Mouse (Mus musculus): ENCODE measurements around the gene Sp1.

Sp1 gene

DNA sequence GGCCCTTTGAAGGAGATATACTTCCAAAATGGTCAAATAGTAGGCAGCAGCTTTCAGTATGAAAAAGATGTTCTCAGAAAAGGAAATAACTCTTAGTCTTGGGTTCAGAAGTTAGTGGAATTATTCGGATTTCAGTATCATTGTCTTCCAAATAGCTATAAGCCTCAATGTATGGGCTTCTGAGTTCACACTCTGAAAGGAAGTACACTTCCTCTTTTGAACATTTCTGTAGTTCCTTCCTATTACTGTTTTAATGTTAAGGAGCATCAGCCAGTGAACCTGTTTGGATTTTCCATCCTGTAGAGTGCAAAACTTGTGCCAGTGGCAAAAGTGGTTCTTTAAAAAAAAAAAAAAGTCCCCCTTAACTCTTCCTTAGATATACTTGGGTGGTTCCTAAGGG lies 26.1 kb downstream of the Sp1 start:
- ATAC-seq (ENCODE audit: insufficient number of reproducible peaks, low FRiP score, low TSS enrichment), result no peak

DNA sequence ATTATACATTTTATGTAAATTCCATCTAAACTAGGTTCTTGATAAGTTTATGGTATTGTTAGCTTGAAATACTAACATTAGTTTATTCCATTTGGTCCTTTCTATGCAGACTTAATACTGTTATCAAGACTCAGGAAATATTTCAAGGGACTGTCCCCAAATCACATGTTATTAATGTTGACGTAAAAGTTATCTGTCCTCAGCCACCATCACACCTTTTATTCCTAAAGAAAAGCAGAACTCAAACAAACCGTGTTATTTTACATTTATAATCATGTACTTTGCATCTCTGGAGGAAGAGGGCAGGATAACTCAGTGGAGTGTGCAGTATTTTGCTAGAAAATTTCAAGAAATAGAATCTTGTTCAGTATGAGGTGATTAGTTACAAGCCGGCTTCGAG lies 27.2 kb downstream of the Sp1 start:
- no peak for ATAC-seq (ENCODE audit: insufficient number of reproducible peaks, low FRiP score, low TSS enrichment)

DNA sequence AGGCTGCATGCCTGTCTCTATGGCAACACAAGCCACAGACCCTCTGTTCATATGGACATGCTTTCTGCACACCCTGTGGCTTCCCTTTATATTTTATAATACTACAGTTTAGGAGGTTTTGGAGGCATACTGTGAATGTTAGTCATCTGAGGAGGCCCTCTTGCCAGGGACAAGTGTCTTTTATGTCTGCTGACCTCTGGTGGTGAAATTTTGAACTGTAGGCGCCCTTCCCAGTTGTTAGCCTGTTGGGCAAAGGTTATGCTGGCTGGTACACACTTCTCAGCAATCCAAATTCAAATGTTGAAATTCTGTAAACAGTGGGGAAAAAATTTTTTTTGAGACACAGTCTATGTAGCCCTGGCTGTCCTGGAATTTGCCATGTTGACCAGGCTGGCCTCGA lies 36.5 kb downstream of the Sp1 start:
- ATAC-seq (ENCODE audit: insufficient number of reproducible peaks, low FRiP score, low TSS enrichment), result no peak

DNA sequence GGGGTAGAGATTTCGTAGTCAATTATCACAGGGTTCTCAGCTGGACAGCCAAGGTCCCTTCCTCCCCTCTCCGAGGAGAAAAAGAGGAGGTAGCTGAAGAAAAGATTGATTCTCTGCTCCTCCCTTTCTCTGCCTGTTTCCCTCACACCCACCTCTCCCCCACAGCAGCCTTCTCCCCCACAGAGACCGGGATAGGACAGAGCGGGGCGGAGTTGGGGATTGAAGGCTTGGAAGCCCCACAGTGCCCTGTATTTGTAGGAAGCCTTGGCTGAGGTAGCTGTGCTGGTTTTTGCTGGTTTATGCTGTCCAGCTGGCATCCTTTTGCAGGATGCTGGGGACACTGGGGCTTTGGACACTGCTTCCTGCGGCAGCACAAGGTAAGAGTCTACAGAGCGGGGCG lies 39.2 kb downstream of the Sp1 start, which contains the start of gene Amhr2:
Gene Amhr2, plus strand, starts transcription at position 222 of the 400 bp plus-strand sequence.
- ATAC-seq (ENCODE audit: insufficient number of reproducible peaks, low FRiP score, low TSS enrichment), result no peak

DNA sequence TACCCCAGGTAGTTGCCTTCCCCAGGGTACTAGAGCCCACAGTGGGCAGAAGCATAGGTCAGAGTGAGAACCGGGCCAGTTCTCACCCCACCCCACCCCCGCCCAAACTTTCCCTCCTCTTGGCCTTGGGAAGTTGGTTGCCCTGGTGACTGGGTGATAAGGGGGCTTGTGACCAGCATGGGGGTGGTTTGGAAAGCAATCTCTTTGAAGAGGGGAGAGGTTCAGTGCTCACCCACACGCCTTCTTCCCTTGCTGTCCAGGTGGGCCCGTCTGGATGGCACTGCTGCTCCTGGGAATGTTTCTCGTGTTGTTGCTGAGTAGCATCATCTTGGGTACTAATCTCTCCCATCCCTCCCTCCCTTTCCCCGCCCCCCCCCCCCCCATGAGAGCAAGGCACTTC lies 40.5 kb downstream of the Sp1 start:
- ATAC-seq (ENCODE audit: insufficient number of reproducible peaks, low FRiP score, low TSS enrichment), result no peak

DNA sequence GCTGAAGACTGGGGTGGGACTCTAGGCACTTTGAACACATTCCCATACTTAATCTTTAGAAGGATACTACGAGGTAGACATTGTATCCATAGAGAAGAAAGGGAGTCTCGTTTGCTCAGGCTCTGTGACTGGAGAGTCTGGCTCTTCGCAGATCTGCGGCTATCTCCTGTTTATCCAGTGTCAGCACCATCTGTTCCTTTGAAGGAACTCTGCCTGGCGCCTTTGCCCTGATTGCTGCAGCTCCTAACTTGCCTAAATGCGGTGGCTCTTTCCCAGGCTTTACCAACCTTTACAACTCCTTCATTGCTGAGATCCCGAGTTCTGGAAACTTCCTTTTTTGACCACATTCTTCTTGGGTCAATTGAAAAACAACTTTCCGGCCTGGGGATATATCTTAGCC lies 43.4 kb downstream of the Sp1 start:
- ATAC-seq (ENCODE audit: insufficient number of reproducible peaks, low FRiP score, low TSS enrichment), result no peak

DNA sequence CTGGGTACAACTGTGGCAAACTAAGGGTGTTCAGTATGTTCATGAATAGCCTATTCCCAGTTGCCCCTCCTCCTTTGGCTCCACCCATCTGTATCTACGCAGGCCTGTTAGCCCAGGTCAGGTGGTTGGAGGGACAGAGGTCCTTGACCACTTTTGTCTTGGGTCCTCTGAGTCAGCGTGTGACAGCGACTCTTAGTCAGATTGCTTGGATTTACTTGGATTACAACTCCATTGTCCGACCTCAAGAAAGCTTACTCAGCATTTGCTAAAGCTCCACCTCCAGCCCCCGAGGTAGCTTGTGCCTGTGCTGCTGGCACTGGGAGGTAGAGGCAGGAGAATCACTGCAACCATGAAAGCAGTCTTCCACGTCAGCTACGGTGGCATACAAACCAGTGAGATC lies 45.0 kb downstream of the Sp1 start:
- ATAC-seq (ENCODE audit: insufficient number of reproducible peaks, low FRiP score, low TSS enrichment), result no peak

DNA sequence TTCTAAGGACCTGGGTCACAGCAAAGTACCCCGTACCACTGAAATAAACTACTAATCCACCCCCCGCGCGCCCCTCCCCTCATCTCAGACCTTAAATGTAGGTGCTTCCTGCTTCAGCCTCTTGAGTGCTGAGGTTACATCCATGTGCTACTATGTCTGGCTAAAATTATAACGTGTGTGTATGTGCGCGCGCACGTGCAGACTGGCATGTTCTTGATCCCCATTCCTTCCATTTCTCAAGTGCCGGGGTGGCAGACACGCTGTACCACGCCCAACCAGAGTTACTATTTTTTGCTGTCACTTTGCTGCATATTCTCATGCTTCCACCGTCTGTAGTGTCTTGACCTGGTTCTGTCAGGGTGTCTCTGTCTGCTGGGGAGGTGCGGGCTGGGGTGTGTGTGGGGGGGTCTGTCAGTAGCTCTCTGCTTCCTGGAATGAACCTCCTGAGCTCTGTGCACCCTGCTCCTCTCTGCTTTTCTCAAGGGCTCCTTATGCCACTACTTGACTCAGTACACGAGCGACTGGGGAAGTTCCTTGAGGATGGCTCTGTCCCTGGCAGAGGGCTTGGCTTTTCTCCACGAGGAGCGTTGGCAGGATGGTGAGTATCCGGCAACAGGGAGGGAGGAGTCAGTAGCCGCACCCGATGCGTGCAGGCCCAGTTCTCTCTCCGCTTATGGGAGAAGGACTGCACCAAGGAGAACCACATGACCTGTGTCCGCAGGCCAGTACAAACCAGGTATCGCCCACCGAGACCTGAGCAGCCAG lies 45.9 kb downstream of the Sp1 start:
- no peak for ATAC-seq (ENCODE audit: insufficient number of reproducible peaks, low FRiP score, low TSS enrichment)

DNA sequence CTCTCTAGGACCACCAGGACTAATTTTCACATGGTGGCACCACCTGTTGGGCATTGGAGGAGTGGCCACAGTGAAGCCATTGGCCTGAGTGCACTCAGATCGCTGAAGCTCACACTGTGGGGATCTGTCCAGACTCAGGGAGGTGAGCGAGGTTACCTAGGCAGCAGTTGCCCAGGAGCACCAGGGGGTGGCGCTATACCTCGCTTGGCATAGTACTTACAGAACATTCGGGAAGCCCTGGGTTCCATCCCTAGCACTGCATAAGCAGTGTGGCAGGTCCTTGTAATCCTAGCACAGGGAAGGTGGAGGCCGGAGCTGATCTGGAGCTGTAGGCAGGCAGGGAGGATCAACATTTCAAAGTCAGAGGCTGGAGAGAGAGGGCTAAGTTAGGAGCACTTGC lies 50.0 kb downstream of the Sp1 start:
- no peak for ATAC-seq (ENCODE audit: insufficient number of reproducible peaks, low FRiP score, low TSS enrichment)

DNA sequence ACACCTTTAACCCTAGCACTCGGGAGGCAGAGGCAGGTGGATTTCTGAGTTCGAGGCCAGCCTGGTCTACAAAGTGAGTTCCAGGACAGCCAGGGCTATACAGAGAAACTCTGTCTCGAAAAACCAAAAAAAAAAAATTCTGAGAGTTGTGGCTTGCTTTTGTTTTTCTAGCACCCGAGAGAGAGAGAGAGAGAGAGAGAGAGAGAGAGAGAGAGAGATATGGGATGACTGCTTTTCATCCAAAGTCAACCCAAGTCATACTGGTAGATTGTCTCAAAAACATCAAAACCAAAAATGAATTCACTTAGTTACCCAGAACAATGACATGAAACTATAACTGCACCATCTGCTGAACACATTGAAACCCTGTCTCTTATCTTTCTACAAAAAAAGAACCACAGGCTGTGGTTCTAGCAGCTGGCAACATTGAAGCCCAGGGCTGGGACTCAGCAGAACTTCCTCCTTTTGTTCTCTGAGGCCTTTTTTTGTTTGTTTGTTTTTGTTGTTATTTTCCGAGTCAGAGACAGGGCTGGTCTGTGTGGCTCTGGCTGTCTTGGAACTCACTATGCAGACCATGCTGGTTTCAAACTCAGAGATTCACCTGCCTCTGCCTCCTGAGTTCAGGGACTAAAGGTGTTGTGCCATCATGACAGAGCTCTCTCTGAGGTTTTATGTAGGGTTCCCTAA lies 52.2 kb downstream of the Sp1 start:
- no peak for ATAC-seq (ENCODE audit: insufficient number of reproducible peaks, low FRiP score, low TSS enrichment)

DNA sequence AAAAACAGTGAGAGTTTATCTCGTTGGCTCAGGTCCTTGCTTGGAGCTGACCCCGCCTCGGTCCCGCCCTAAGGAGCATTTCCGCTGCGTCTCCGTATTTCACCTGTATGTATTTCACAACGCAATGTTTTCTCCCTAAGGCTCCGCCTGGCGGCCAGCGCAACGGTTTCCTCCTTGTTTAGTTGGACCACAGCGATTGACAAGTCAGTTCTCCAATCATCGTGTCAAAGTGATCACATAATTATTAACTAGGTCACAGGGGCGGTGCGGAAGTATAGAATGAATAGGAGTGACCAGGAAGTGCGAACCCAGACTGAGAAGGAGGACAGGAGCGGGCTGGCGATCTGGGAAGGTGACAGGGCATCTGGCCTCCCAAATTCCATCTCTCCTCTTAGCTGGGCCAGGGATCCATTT lies 53.0 kb downstream of the Sp1 start, which contains the start of gene Prr13:
Gene Prr13, plus strand, starts transcription at position 125 of the 414 bp plus-strand sequence.
- ATAC-seq (ENCODE audit: insufficient number of reproducible peaks, low FRiP score, low TSS enrichment), result peak; percentile 96

DNA sequence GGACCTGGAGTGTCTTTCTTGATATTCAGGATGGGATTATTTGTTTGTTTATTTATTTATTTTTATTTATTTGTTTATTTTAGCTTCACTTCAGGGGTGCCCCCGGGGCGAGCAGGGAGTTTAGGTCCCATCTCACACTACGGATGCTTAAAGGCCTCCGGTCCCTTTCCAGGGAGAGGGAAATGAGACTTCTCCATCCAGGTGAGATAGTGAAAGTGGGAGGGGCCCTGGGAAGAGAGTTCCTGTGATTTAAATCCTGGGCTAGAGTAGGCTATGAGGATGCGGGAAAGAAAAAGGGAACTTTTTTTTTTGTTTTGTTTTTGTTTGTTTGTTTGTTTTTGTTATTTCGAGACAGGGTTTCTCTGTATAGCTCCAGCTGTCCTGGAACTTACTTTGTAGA lies 53.4 kb downstream of the Sp1 start:
- ATAC-seq (ENCODE audit: insufficient number of reproducible peaks, low FRiP score, low TSS enrichment), result no peak

DNA sequence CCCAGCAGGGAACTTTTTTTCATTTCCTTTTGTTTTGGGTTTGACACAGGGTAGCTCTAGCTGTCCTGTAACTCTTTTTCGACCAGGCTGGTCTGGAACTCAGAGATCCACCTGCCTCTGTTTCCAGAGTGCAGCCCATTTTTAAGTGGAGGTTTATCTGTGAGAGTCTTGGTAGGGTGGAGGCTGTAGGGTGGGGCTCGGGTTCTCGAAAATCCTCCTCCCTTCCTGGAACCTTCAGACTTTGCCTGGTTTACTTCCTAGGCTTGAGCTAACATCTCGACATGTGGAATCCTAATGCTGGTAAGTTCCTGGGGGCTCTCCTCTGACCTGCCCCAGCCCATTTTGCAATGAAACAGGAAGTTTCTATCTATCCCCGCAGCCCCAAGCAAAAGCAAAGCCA lies 53.9 kb downstream of the Sp1 start:
- ATAC-seq (ENCODE audit: insufficient number of reproducible peaks, low FRiP score, low TSS enrichment), result no peak

DNA sequence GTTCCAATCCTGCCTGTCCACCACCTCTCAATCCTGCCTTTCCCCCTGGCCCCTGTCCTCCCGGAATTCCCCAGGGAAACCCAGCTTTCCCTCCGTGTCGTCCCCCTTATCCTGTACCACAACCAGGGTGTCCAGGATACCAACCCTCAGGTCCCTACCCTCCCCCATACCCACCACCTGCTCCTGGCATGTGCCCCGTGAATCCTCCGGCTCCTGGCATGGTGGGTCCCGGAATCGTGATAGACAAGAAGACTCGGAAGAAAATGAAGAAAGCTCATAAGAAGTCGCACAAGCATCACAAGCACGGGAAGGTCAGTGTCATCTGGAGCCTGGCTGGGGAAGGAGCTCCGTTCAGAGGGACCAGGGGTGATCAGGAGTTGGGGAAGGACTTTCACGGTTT lies 54.5 kb downstream of the Sp1 start:
- ATAC-seq (ENCODE audit: insufficient number of reproducible peaks, low FRiP score, low TSS enrichment), result no peak

DNA sequence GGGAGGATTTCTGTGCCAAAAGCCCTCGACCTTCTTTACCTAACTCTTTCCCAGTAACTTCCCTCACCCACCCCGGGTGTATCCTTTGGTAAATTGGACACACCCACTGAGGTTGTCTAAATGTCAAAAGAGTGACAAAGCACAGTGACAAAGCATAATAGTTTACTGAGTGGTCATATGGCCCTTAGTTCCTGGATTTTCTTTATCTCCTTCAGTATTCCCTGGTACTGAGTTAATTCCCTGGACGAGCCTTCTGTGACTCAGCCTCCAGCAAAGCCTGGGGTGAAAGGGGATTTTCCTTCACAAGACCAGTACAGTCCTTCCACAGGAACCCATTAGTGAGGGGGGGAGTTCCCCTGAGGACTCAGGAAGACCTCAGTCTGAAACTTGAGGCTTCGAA lies 55.0 kb downstream of the Sp1 start:
- ATAC-seq (ENCODE audit: insufficient number of reproducible peaks, low FRiP score, low TSS enrichment), result no peak

DNA sequence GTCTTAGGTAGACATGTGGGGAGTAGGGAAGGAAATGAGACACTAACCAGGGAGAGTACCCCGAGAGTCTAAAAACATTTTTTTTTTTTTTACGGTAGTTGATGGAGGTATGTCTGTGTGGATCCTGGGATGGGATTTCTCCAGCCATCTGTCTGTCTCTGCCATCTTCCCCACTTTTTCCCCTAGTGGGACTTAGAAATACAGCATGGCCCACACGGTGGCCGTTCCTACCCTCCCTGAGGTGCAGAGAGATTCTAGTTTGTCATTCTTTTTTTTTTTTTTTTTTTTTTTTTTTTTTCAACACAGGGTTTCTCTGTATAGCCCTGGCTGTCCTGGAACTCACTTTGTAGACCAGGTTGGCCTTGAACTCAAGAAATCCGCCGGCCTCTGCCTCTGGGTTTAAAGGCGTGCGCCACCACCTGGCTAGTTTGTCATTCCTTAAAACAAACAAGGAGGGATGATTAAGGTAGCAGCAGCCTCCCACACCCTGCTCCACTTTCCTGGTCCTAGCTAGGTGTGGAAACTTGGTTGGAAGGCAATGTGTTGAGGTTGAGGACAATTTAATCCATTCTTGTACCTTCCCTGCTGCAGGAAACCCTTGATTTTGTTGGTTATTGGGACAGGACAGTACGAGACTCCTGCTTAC lies 55.6 kb downstream of the Sp1 start:
- no peak for ATAC-seq (ENCODE audit: insufficient number of reproducible peaks, low FRiP score, low TSS enrichment)

DNA sequence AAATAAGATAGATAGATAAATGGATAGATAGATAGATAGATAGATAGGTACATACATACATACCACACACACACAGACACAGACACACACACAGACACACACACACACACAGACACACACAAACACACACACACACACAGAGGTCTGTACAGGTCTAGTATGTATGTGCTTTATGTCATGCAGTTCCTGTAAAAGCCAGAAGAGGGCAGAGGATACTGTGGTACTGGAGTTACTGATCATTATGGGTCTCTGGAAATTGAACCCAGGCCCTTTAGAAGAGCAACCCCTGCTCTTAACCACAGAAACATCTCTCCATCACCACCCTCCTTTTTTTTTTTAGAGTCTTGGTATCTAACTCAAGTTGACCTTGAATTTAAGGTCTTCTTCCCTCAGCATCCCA lies 57.7 kb downstream of the Sp1 start:
- no peak for ATAC-seq (ENCODE audit: insufficient number of reproducible peaks, low FRiP score, low TSS enrichment)

DNA sequence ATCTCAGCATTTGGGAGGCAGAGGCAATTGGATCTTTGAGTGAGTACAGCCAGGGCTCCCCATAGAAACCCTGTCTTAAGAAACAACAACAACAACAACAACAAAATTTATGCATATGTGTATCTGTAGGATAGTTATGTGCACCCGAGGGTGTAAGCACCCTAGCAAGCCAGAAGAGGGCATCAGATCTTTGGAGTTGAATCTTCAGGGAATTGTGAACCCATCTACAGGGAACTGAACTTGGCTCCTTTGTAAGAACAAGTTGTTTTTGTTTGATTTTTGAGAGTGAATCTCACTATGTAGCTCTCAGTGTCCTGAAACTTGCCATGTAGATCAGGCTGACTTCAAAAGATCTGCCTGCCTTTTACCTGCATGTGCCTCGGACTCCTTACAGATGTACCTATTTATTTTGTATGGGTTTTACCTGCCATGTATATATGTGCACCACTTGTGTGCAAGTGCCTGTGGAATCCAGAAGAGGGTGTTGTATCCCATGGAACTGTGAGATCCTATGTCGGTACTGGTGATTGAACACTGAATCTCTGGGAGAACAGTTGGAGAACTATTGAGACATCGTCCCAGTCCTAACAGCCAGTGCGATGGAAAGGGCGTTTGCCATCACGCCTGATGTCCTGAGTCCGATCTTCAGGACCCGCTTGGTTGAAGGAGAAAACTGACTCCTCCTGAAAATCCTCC lies 62.9 kb downstream of the Sp1 start:
- ATAC-seq (ENCODE audit: insufficient number of reproducible peaks, low FRiP score, low TSS enrichment), result no peak

DNA sequence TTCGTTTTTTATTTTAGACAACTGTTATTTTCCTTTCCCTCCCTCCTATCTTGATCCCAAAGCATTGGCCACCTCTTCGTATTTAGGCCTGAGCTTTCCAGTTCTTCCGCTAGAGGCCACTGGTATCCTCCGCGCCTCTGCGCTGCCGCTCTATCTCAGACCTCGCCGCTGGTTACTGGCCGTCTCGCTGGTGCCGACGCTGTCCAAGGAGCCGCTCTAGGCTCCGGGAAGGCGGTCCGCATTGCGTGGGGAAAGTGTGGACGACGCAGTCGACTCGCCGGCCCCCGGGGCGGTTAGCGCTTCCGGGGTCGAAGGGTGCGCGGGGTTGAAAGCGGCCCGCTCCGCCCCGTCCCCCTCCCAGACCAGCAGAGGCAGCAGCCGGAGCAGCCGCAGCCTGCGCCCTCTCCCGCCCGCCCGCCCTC lies 64.3 kb downstream of the Sp1 start, which contains the start of gene Pcbp2:
Gene Pcbp2, plus strand, starts transcription at position 357 of the 422 bp plus-strand sequence.
- ATAC-seq (ENCODE audit: insufficient number of reproducible peaks, low FRiP score, low TSS enrichment), result peak; percentile 99

DNA sequence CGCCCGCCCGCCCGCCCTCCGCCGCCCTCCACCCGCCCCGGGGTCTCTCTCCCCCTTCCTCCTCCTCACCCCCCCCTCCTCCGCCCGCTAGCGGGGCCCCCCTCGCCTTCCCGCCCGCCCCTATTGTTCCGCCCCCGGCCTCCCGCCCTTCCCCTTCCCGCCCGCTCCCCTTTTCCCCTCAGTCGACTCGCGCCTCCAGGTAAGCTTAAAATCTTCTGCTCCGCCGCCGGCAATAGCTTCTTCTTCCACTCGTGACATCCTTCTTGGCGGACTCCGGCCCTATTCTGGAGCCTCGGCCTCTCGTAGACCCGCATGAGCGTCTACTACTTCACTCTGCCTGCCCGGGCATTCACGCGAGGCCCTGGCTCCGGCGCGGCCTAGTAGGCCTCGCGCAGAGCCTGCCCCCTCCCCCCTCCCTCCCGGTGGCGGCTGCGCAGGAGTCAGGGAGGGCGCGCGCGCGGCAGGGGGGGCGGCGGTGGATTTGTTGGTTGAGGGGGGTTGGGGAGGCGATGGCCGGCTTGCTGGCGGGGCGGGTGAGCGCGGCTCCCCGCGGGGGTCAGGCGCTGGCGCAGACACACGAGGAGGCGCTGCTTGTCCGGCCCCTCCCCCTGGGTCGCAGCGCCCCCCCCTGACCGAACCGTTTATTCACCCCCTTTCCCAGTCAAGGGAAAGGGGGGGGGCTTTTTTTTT lies 64.8 kb downstream of the Sp1 start:
- ATAC-seq (ENCODE audit: insufficient number of reproducible peaks, low FRiP score, low TSS enrichment), result peak; percentile 27; the same call in 1 of the 2 replicates
